Mouse (Mus musculus) right cerebral cortex, adult 18-20 months (tissue): ENCODE measurements at regions not wholly inside any gene's neighbourhood (a gene's known extent, or its start where the extent isn't known, plus 50 kb on each side); places are given as distances from the start of the nearest gene placed in this dataset.
"Not testable (repeated sequence)": the region's sequence is repeated elsewhere in the genome, so short reads cannot be mapped to it uniquely, and the experiment has no call there.

ENCODE experiments used
- DNase-seq: peaks from one replicate; pipeline ENCODE4 v3.0.0; 2022; ENCODE audit warnings: mixed read lengths

GRCm38 (mm10) chr11:9932360-9933265, 740.9 kb downstream of the Abca13 start:
- no peak for DNase-seq

GRCm38 (mm10) chr11:9962696-9963202, 771.0 kb downstream of the Abca13 start:
- no peak for DNase-seq

DNA sequence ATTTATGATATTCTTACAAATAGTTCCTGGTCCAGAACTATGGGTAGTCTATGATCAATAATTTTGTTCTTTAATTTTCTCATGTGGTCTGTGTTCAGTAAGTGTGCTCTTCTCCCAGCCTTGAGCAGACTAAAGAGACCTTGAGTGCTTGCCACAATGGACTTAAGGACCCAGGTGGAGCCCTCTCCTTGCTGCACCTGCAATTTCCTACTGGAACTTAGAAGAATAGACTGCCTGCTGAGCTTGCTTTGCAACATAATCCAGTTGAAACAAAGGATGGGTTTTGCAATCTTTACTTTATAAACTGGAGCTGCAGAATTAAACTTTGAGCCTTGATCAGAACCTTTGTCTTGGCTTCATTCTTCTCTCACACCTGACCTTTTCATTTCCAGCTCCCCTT, 791.2 kb downstream of the Abca13 start:
- no peak for DNase-seq

GRCm38 (mm10) chr11:9994601-9995166, 802.9 kb downstream of the Abca13 start:
- DNase-seq = no peak

- no peak for DNase-seq
Measured at GRCm38 (mm10) chr11:9995356-9995755, 803.6 kb downstream of the Abca13 start.

DNA sequence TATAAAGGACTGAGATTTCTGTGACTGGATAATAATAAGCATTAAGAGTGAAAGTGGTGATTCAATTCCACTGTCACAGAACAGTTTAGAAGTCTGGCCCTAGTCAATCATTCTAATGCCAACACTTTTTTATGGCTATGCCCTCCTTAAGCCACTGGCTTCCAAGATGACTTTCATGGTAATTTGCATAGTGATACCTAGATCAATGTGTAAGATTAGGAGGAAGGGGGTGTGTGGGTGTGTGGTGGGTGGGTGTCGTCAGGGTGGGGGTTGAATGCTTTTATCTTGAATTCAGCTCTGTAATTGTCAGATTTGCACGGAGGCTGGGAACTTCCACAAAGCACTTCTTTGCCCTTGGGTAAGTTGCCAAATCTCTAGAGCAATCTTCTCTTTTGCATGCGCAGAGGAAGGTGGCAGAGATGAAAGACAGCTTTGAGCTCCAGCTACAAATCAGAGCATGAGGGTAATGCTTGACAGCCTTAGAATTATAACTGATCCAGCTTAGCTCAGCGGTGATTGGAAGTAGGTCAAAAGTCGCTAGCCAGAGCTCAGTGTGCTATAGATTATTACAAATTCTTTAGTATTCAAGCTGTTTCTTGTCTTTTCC, 805.9 kb downstream of the Abca13 start:
- DNase-seq = peak; percentile 4

DNA sequence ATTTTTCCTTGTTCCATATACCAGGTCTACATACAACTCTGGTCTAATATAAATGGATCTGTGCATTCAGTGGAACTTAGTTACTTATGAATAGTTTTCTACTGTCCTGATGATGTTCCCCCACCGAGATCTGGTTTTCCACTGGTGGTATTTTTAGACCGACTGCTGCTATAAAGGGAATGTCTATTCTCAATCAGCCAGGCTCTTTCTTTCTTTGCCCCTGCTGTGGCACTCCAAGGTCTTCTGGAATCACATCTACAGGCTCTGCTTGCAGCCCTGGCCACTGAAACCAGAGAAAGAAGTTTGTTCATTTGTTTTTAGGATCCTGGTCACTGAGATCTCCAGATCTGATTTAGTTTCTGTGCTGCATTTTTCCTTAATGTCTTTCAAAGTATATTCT, 810.4 kb downstream of the Abca13 start:
- peak; percentile 1 for DNase-seq

- DNase-seq = no peak
Measured at GRCm38 (mm10) chr11:10006881-10007280, 815.1 kb downstream of the Abca13 start.

DNA sequence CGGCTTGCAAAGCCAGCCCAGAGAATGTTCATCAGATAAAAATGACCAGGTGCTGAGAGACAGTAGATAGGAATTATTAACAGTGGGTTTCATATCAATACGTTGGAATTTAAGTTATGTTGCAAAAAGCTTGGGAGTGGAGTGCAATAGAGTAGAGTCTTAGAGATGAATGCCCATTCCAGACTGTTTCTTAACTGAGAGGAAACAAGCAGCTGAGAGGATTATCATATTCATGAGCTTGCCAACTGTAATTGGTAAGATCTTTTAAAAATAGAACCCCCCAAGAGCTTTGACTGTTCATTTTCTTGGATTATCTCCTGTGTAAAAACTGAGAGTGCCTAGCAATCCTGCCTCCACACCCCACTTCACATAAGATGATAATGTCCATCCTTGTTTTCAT, 854.9 kb downstream of the Abca13 start:
- no peak for DNase-seq

DNA sequence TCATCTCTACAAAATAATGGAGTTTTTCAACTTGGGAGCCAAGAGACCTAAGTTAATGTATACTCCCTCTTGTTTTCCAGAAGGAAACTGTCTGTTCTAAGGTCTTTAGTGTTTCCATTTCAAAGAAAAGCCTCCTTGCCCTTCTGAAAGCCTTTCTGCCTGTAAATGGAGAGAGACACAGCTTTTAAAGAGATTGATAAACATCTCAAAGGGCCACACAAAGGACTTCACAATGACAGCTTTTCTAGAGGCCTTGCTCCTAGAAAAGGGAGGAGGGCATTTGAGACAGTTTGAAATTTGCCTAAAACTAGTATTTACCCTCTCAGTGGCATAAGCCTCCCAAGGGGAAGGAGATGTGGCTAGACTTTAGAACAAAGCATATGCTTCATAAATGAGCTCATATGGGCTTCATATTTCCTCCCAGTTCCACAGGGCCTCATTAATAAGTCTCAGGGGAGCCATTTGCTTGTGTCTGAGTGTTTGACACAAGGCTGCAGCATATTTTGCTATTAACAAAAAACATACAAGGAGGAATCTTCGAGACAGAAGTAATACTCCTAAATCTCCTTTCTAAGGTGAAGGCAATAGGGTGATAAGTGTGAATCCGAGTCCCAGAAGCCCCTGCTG, 860.0 kb downstream of the Abca13 start:
- no peak for DNase-seq

- no peak for DNase-seq
Measured at GRCm38 (mm10) chr11:10071881-10072280, 880.1 kb downstream of the Abca13 start.

- DNase-seq = no peak
Measured at GRCm38 (mm10) chr11:10087939-10088338, 896.2 kb downstream of the Abca13 start.

- DNase-seq = not testable (repeated sequence)
Measured at GRCm38 (mm10) chr11:10102314-10102713, 910.6 kb downstream of the Abca13 start.

DNA sequence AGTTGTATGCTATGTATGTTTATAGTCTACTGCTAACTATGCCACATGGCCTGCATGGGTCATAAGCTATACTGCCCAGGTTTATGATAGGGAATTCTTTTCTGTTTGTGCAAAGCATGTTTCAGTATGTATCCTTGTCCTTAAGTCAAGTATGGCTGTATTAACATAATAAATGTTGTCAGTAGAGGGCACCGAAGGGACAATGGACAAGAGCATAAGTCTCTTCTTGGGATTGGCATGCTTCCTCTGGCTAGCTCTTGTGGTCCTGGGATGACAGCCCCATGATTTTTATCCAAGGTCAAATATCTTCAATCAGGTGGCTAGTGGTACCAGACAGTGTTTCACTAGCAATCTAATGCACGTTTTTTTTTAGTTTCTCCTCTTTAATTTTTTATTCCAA, 913.3 kb downstream of the Abca13 start:
- no peak for DNase-seq

GRCm38 (mm10) chr11:10142161-10142560, 950.4 kb downstream of the Abca13 start:
- DNase-seq = no peak

- no peak for DNase-seq
Measured at GRCm38 (mm10) chr11:10149160-10149559, 957.4 kb downstream of the Abca13 start.

GRCm38 (mm10) chr11:10153836-10154235, 960.2 kb upstream of the Vwc2 start:
- peak; percentile 7 for DNase-seq

DNA sequence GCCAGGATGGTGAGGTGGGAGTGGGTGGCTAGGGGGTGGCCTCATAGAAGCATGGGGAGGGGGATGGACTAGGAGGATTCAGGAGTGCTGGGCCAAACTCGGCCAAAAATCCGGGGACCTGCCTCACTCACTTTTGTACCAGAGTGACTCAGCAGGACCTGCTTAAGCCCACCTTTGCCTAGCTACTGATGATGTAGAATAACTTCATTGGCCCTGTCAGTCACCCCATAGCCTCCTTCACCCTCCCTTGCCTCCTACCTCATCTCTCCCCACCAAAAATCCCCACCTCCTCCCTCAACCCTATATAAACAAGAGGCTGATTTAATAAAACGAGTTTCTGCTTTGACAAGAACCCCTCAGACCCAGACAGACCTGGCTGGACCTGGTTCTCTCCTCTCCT, 920.3 kb upstream of the Vwc2 start:
- DNase-seq = no peak

DNA sequence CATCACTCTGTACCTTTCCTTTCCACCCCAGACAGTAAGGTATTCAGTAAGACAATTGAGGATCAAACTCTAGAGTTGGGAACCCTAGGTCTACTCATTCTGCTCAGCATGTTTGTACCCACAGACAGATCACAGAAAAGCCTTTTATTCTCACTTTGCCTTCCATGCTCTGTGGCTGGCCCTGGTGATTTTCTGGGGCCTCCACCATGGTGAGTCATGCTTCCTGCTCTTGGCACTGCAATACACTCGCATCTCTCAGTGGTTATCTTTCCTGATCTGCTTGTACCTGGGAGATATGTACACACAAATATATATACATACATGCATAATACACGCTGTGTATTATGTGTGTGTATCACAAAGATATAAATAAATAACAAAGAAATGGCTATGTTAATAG, 919.2 kb upstream of the Vwc2 start:
- DNase-seq = no peak

GRCm38 (mm10) chr11:10201021-10201420, 913.0 kb upstream of the Vwc2 start:
- no peak for DNase-seq

DNA sequence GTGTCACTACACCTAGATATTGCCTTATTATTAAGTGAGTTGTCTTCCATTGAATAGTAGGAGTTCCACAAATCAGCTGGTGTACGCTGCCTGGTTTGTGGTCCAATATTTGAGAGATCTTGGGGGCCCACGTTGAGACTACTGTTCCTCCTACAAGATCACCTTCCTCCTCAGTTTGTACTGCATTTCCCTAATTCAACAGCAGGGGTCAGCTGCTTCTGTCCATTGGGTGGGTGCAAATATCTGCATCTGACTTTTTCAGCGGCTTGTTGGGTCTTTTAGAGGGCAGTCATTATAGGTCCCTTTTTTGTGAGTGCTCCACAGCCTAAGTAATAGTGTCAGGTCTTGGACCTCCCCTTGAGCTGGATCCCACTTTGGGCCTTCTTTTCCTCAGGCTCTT, 908.8 kb upstream of the Vwc2 start:
- no peak for DNase-seq
